Mouse (Mus musculus) embryonic facial prominence, embryonic 11.5 days (tissue): ENCODE data around the gene Gm4131. TPM values are rescaled to one million over a fixed set of nuclear protein-coding genes. Genes with fewer than 3 reads are reported as not detected.

Experiments used
- ATAC-seq: fragments of 200-750 bp; cut with Nextera tagmentation; replicated peaks from 2 replicates; pipeline ENCODE4 v1.8.0; 2017; ENCODE audit warnings: low read depth; ENCODE audit not compliant: insufficient number of reproducible peaks, low FRiP score, low TSS enrichment
- DNase-seq: peaks from one replicate; pipeline ENCODE4 v3.0.0-alpha.2; 2015; ENCODE audit warnings: low spot score
- H3K27ac ChIP-seq: fragments of 300-500 bp; sonication (generic); replicated peaks from 2 replicates; pipeline ENCODE4 v1.5.1; 2014; ENCODE audit warnings: mild to moderate bottlenecking, low read depth, low read length, control low read depth
- H3K27me3 ChIP-seq: fragments of 300-500 bp; sonication (generic); 2 replicates; pipeline ENCODE4 v1.6.1; 2014; ENCODE audit warnings: mild to moderate bottlenecking, low read length, moderate library complexity, mixed read lengths; ENCODE audit not compliant: control insufficient read depth, insufficient read depth
- H3K36me3 ChIP-seq: fragments of 300-500 bp; sonication (generic); replicated peaks from 2 replicates; pipeline ENCODE4 v1.6.1; 2014; ENCODE audit warnings: low read depth, mild to moderate bottlenecking, low read length, moderate library complexity, mixed read lengths; ENCODE audit not compliant: control insufficient read depth, insufficient read depth
- H3K4me1 ChIP-seq: fragments of 300-500 bp; sonication (generic); 2 replicates; pipeline ENCODE4 v1.6.1; 2014; ENCODE audit warnings: low read length, mixed read lengths; ENCODE audit not compliant: control insufficient read depth, insufficient read depth
- H3K4me2 ChIP-seq: fragments of 300-500 bp; sonication (generic); 2 replicates; pipeline ENCODE4 v1.6.1; 2014; ENCODE audit warnings: low read depth, mild to moderate bottlenecking, control low read depth, low read length, moderate library complexity
- H3K4me3 ChIP-seq: fragments of 300-500 bp; sonication (generic); 2 replicates; pipeline ENCODE4 v1.5.1; 2014; ENCODE audit warnings: low read depth, low read length, control low read depth
- H3K9ac ChIP-seq: fragments of 300-500 bp; sonication (generic); replicated peaks from 2 replicates; pipeline ENCODE4 v1.6.1; 2014; ENCODE audit warnings: mild to moderate bottlenecking, control low read depth, low read length
- H3K9me3 ChIP-seq: fragments of 300-500 bp; sonication (generic); replicated peaks from 2 replicates; pipeline ENCODE4 v1.6.1; 2016; ENCODE audit warnings: mild to moderate bottlenecking, low read length, inconsistent platforms, mixed read lengths; ENCODE audit not compliant: control insufficient read depth
- WGBS: fragments of 180-500 bp; shearing (Covaris S2); extraction: QIAGEN DNeasy Blood & Tissue Kit; methylation state at CpG from one replicate; pipeline ENCODE4 v1.1.7; 2014; 5-methylcytosine and 5-hydroxymethylcytosine counted together
- polyA plus RNA-seq: library from polyadenylated mRNA; unstranded; fragments of >200 nt; fragmentation: Nextera tagmentation; extraction: Ambion mirVana; gene quantifications from 2 replicates; pipeline ENCODE4 v1.2.1, GENCODE M21; 2014

The Gm4131 gene
- polyA plus RNA-seq, 1 experiment from 2014 or later: not detected

DNA sequence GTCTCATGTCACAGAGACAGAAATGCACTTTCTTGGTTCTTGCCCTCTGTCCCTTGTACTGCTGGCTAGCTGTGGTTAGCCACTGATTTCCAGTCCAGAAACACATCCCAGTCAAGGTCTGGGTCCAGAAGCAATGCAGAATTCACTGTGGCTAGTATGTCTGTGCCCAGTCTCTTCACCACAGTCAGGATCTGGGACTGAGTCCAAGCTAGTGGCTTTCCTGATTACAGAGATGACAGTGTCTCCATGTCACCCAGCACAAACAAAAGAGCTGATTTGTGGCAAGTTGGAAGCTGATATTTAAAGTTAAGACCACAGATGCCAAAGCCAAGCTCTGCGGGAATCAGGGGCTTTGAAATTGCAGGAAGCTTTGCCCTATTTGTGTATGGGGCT, 150.0 kb downstream of the Gm4131 start:
- no peaks in the 10 kb centered on the region for H3K9me3 ChIP-seq
- no peaks in the 10 kb centered on the region for H3K4me1 ChIP-seq
- 78% methylated on average over 1 of the region's 1 CpGs for WGBS
- no peak overlapping the region for H3K4me3 ChIP-seq
- DNase-seq: no peak
- H3K9ac ChIP-seq: no peak overlapping the region
- H3K4me2 ChIP-seq: no peak overlapping the region
- no peak for ATAC-seq
- no peaks in the 10 kb centered on the region for H3K27me3 ChIP-seq
- H3K27ac ChIP-seq: no peak overlapping the region
- H3K36me3 ChIP-seq: no peaks in the 10 kb centered on the region

DNA sequence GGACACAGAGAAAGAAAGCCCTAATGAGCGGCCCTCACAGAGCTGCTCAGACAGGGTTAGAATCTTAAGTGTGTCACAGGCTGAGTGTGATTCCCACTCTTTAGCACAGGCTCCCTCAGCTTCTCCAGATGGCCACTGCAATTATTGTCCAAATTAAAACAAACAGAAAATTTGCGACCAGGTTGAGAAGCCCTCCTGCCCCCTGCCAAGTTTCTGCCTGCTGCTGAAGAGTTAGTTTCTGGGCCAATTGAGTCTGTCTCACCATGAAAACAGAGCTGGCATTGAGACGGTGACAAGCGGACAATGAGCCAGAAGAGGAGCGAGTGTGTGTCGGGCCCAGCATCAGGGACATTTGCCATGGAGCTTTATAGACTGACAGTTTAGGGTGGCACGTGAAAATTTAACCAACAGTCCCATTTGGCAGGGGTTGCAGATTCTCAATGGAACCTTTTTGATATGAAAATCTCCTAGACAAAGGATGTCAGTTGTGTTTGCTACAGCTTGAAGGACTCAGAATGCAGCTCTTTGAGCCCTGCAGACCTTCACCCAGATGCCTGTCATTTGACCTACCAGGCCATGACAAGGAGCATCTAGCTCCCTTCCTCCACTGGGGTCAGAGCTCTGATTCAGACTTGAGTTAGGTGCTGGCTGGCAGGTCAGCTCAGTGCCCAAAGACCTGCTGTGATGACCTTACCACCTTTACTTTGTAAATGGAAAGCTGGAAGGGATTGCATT, 150.5 kb downstream of the Gm4131 start:
- Histone ChIP-seq H3K9ac (no peak overlapping the region), H3K36me3 (no peaks in the 10 kb centered on the region), H3K4me2 (no peak overlapping the region), H3K27ac (no peak overlapping the region), H3K4me3 (no peak overlapping the region), H3K4me1 (no peaks in the 10 kb centered on the region), H3K27me3 (no peaks in the 10 kb centered on the region), H3K9me3 (no peaks in the 10 kb centered on the region)
- DNase-seq (no peak), ATAC-seq (no peak)
- WGBS: 62% methylated on average over 7 of the region's 7 CpGs

Other genes with a start within 250 kb of the Gm4131 start
- gene Gucy1b2, start 110.6 kb downstream of the Gm4131 start, polyA plus RNA-seq: not detected in 2 replicates
- gene Fam124a, start 11.2 kb downstream of the Gm4131 start, polyA plus RNA-seq: 1.5 and 1.9 TPM in 2 replicates
- not detected in 2 replicates for gene Serpine3, start 96.7 kb upstream of the Gm4131 start, polyA plus RNA-seq
- gene Ints6, start 194.2 kb upstream of the Gm4131 start, polyA plus RNA-seq: 24.2 and 26.9 TPM in 2 replicates